Mouse (Mus musculus) bone marrow macrophage, adult 2 months (primary cell): ENCODE data around the gene Tsga13.

ENCODE experiments used
- CTCF ChIP-seq: IDR thresholded peaks from 2 replicates; pipeline ENCODE4 v1.5.1; 2012; ENCODE audit warnings: low read depth, mild to moderate bottlenecking, low read length, moderate library complexity
- POLR2A ChIP-seq: IDR thresholded peaks from 2 replicates; pipeline ENCODE4 v1.6.1; 2012; ENCODE audit warnings: mild to moderate bottlenecking, low read depth, low read length, borderline replicate concordance

DNA sequence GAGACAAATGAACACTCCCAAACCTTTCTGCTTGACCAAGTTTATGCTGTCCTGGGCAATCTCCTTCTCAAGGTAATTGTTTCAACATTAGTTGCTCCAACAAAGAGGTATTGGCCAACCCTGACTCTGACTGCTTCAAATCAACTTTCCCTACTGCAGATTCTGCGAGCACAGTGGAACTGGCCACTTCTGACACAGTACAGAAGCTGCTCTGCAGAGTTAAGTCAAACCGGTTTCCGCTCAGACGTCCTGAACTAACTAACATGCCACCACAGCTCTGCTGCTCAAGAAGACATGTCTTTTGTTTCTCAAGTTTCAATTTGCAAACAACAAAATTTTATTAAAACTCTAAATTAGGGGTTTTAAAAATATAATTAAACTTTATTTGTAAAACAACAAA lies 22.3 kb downstream of the Tsga13 start:
- TF ChIP-seq POLR2A (no peak), CTCF (no peak)
